Mouse (Mus musculus): ENCODE results near the gene Krt72. TPM values are rescaled to one million over a fixed set of nuclear protein-coding genes. Genes with fewer than 3 reads are reported as not detected.

The Krt72 gene
- total RNA-seq, 2 experiments from 2014 or later, result not detected

DNA sequence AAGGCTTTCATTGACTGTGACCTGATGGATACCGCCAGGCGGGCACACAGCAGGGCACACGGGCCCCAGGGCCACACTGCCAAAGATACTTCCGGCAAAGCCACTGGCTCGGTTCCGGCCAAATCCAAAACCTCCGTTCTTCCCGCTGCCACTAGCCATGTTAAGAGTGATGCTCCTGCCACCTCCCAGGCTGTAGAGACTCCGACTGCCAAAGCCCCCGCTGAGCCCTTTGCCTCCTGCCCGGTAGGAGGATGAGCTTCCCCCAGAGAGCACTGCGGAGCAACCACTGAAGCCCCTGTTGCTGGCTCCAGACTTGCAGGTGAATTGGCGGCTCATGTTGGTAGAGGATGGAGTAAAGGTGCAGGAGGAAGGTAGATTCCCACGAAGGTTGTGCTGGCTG lies 43.5 kb downstream of the Krt72 start, which contains the start of gene Krt71:
Gene Krt71 (minus strand): TSS at position 399 of the 400 bp plus-strand sequence.
- no peak within 1 kb of the TSS for H3K4me3 ChIP-seq
- H3K27ac ChIP-seq, result no peak within 1 kb of the TSS
- DNase-seq (ENCODE audit: low spot score in 2 of 2), result no peak
- no peak for TF ChIP-seq CTCF (conservative IDR thresholded peaks at IDR 0.05)

DNA sequence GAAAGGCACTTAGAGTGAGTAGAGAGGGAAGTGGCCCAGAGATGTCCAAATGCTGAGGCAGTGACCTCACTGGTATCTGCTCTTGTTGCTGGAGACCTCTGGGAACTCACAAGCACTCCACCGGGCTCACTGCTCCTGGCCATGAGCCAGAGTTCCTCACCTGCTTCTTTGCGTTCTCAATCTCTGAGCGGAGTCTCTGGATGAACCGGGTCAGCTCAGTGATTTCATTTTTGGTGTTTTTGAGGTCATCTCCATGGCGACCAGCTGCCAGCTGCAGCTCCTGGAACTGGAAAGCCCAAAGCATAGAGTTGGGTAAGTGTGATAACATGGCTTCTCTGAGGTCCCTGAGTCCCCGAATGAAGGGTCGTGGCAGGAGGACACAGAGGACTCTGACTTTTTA lies 48.5 kb downstream of the Krt72 start:
- Histone ChIP-seq H3K27ac (no peak overlapping the region), H3K4me3 (no peak overlapping the region)
- DNase-seq (ENCODE audit: low spot score in 2 of 2), result no peak
- TF ChIP-seq CTCF (conservative IDR thresholded peaks at IDR 0.05), result no peak

DNA sequence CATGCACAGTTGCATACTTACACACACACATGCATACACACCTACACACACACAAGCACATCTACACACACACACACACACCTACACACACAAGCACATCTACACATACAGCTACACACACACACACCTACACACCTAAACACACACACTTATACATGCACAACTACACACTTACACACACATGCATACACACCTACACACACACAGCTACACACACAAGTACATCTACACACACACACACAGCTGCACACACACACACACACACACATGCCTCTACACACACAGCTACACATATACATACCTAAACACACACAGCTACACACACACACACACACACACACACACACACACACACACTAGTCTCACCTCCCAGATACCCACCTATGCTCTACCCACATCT lies 55.6 kb downstream of the Krt72 start:
- no peak overlapping the region for H3K4me3 ChIP-seq
- no peak overlapping the region for H3K27ac ChIP-seq
- no peak for TF ChIP-seq CTCF (conservative IDR thresholded peaks at IDR 0.05)
- no peak for DNase-seq (ENCODE audit: low spot score in 2 of 2)

Other genes with a start within 250 kb of the Krt72 start
- not detected for gene Krt82, start 235.8 kb downstream of the Krt72 start, total RNA-seq (2021)
- gene Krt90, start 223.5 kb downstream of the Krt72 start, total RNA-seq (2021), result not detected
- gene Krt75, start 212.6 kb downstream of the Krt72 start, total RNA-seq (2021), result not detected
- gene Gm5414, start 158.3 kb downstream of the Krt72 start, total RNA-seq (2021), result not detected
- gene Gm5478, start 139.1 kb downstream of the Krt72 start, total RNA-seq (2021), result not detected
- gene Krt6b, start 106.2 kb downstream of the Krt72 start, total RNA-seq (2021), result not detected
- not detected for gene Krt6a, start 92.2 kb downstream of the Krt72 start, total RNA-seq (2021)
- under 1 TPM; 0.15 to 0.47 TPM for gene Krt5, start 73.6 kb downstream of the Krt72 start, total RNA-seq (2021)
- not detected for gene Krt71, start 43.4 kb downstream of the Krt72 start, total RNA-seq (2021)
- 1 to 10 TPM; 6.3 to 8.0 TPM for gene Krt73, start 15.9 kb upstream of the Krt72 start, total RNA-seq (2021)
- gene Krt2, start 31.7 kb upstream of the Krt72 start, total RNA-seq (2021), result 1 to 10 TPM; 7.0 to 8.0 TPM
- 1 to 10 TPM; 1.6 to 3.9 TPM for gene Krt1, start 64.3 kb upstream of the Krt72 start, total RNA-seq (2021)
- gene Krt77, start 83.2 kb upstream of the Krt72 start, total RNA-seq (2021), result 10 to 100 TPM; 13.3 to 16.2 TPM
- gene Krt76, start 106.5 kb upstream of the Krt72 start, total RNA-seq (2021), result not detected
- not detected for gene Krt4, start 138.3 kb upstream of the Krt72 start, total RNA-seq (2021)
- gene Krt79, start 153.9 kb upstream of the Krt72 start, total RNA-seq (2021), result not detected
- not detected for gene Krt78, start 167.8 kb upstream of the Krt72 start, total RNA-seq (2021)
- gene Krt8, start 218.0 kb upstream of the Krt72 start, total RNA-seq (2021), result under 1 TPM in 1 of 2 experiments, not detected in 1; 0.26 TPM
- under 1 TPM; 0.32 to 0.67 TPM for gene Krt18, start 241.7 kb upstream of the Krt72 start, total RNA-seq (2021)